Mouse (Mus musculus) heart, embryonic 11.5 days (tissue): ENCODE data around the gene S100a9. TPM values are rescaled to one million over a fixed set of nuclear protein-coding genes. Genes with fewer than 3 reads are reported as not detected.

Source experiments
- ATAC-seq: fragments of 200-750 bp; cut with Nextera tagmentation; replicated peaks from 2 replicates; pipeline ENCODE4 v1.8.0; 2017; ENCODE audit warnings: moderate library complexity; ENCODE audit not compliant: insufficient number of reproducible peaks, low FRiP score, low TSS enrichment
- H3K27ac ChIP-seq: fragments of 300-500 bp; sonication (generic); 2 replicates; pipeline ENCODE4 v1.5.1; 2014; ENCODE audit warnings: mild to moderate bottlenecking, low read depth, low read length
- H3K27me3 ChIP-seq: fragments of 300-500 bp; sonication (generic); 2 replicates; pipeline ENCODE4 v1.6.1; 2014; ENCODE audit warnings: mild to moderate bottlenecking, low read length, mixed read lengths; ENCODE audit not compliant: control insufficient read depth, insufficient read depth
- H3K36me3 ChIP-seq: fragments of 300-500 bp; sonication (generic); 2 replicates; pipeline ENCODE4 v1.6.1; 2014; ENCODE audit warnings: mild to moderate bottlenecking, low read length, moderate library complexity, mixed read lengths; ENCODE audit not compliant: control insufficient read depth, insufficient read depth
- H3K4me1 ChIP-seq: fragments of 300-500 bp; sonication (generic); 2 replicates; pipeline ENCODE4 v1.6.1; 2014; ENCODE audit warnings: low read length; ENCODE audit not compliant: control insufficient read depth, insufficient read depth
- H3K4me2 ChIP-seq: fragments of 300-500 bp; sonication (generic); 2 replicates; pipeline ENCODE4 v1.6.1; 2014; ENCODE audit warnings: mild to moderate bottlenecking, moderate library complexity
- H3K4me3 ChIP-seq: fragments of 300-500 bp; sonication (generic); 2 replicates; pipeline ENCODE4 v1.5.1; 2014; ENCODE audit warnings: low read depth, low read length
- H3K9ac ChIP-seq: fragments of 300-500 bp; sonication (generic); 2 replicates; pipeline ENCODE4 v1.6.1; 2014; ENCODE audit warnings: mild to moderate bottlenecking, low read depth, low read length, moderate library complexity
- H3K9me3 ChIP-seq: fragments of 300-500 bp; sonication (generic); replicated peaks from 2 replicates; pipeline ENCODE4 v1.6.1; 2016; ENCODE audit warnings: low read length; ENCODE audit not compliant: control insufficient read depth
- WGBS: fragments of 180-500 bp; shearing (Covaris S2); extraction: QIAGEN DNeasy Blood & Tissue Kit; methylation state at CpG from one replicate; pipeline ENCODE4 v1.1.7; 2014; ENCODE audit not compliant: insufficient replicate concordance; 5-methylcytosine and 5-hydroxymethylcytosine counted together
- polyA plus RNA-seq: library from polyadenylated mRNA; unstranded; fragments of >200 nt; fragmentation: Nextera tagmentation; extraction: Ambion mirVana; gene quantifications from 2 replicates; pipeline ENCODE4 v1.2.1, GENCODE M21; 2014

The S100a9 gene
- 1.3 and 6.2 TPM in 2 replicates for polyA plus RNA-seq

DNA sequence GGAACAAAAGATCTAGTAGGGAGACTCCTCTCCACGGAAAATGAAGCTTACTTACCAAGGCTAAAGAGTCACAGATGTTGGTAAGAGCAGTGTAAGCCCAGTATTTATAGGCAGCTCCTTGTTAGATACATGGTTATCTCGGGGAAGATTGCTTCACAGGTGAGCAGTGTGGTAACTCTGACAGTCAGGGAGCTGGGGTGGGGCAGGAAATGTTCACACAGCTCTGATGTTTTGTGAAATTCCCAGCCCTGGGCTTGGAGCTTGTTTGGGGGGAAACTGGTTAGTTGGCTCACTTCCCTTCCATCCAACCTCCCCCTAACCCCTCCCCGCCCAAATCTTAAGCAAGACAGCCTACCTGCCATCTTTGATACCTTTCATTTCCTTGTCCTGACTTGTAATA, at the start of gene S100a9:
Gene S100a9 (minus strand): TSS at position 109 of the 400 bp plus-strand sequence.
- Histone ChIP-seq H3K4me2 (no peak within 1 kb of the TSS), H3K9me3 (no peaks in the 10 kb centered on the region), H3K4me1 (no peaks in the 10 kb centered on the region), H3K9ac (no peak within 1 kb of the TSS), H3K27ac (no peak within 1 kb of the TSS), H3K36me3 (no peaks in the 10 kb centered on the region), H3K4me3 (no peak within 1 kb of the TSS), H3K27me3 (no peaks in the 10 kb centered on the region)
- WGBS, result 61% methylated on average over 3 of the region's 3 CpGs
- ATAC-seq, result no peak

DNA sequence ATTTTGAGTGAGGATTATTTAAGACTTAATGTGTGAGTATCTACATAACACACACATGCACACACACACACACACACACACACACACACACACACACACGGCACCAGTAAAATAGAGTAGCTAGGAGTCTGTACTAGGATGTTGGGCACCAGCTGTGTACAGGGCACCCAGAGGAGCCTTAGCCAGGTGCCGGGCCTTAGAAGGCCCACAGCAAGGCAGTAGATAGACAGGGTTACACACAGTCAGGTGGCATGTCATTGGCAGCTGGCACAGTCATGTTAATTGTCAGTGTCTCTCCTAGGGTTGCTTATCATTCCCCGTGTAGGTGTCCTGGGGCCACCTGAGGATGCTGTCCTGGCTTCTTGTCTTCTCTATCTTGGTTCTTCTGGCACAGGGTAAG, 31.1 kb upstream of the S100a9 start, which contains the start of gene Pglyrp4:
Gene Pglyrp4 (plus strand): TSS at position 301 of the 400 bp plus-strand sequence.
- WGBS, result 76% methylated on average over 3 of the region's 3 CpGs
- H3K4me3 ChIP-seq, result no peak within 1 kb of the TSS
- H3K27ac ChIP-seq, result no peak within 1 kb of the TSS
- ATAC-seq, result no peak
- H3K4me2 ChIP-seq, result no peak within 1 kb of the TSS
- no peaks in the 10 kb centered on the region for H3K36me3 ChIP-seq
- H3K4me1 ChIP-seq, result no peaks in the 10 kb centered on the region
- H3K9ac ChIP-seq, result no peak within 1 kb of the TSS
- H3K27me3 ChIP-seq, result no peaks in the 10 kb centered on the region
- no peaks in the 10 kb centered on the region for H3K9me3 ChIP-seq

DNA sequence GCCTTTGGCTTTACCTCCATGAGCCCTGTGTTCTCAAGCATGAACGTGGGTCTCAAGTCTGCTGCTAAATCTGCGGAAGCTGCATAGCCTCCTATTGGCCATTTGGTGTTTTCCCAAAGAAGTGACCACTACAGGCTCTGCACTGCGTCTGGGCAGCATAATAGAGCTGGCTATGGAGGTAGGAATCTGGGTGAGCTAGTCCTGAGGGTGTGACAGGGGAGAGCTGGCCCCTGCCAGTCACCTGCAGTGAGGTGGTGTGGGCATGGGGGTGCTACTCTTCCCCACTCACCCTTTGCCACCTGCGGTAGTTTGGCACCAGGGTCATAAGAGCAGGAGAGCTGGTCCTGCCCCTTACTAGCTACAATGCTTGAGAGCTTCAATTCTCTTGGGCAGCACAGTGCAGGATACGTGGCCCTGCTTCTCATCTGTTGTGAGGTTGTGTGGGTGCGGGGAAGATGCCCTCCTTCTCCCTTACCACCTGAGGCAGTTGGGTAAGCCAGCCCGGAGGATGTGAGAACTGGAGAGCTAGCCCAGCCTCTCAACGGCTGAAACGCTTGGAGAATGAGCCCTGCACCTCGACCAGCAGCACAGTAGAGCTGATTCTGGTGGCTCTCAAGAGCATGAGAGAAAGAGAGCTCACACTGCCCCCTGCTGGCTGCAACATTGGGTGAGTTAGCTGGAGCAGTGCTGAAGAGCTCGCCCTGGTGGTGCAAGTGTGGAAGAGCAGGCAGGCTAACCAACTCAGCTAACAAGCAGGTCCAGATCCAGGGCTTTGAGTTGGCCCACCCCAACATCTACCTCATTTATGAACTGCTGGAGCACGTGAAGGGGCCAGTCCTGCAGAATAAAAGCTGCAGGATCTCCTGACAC, 14.3 kb upstream of the S100a9 start:
- 40% methylated on average over 12 of the region's 12 CpGs for WGBS
- H3K36me3 ChIP-seq, result no peaks in the 10 kb centered on the region
- H3K4me1 ChIP-seq, result no peaks in the 10 kb centered on the region
- H3K9ac ChIP-seq, result no peak overlapping the region
- no peak overlapping the region for H3K4me3 ChIP-seq
- H3K27ac ChIP-seq, result no peak overlapping the region
- H3K27me3 ChIP-seq, result 0 out of 2 replicates have a peak, but pooled peaks cover 2% of the 10 kb centered on the region
- ATAC-seq, result peak; percentile 26; the same call in 1 of the 2 replicates
- H3K4me2 ChIP-seq, result no peak overlapping the region
- no peaks in the 10 kb centered on the region for H3K9me3 ChIP-seq

DNA sequence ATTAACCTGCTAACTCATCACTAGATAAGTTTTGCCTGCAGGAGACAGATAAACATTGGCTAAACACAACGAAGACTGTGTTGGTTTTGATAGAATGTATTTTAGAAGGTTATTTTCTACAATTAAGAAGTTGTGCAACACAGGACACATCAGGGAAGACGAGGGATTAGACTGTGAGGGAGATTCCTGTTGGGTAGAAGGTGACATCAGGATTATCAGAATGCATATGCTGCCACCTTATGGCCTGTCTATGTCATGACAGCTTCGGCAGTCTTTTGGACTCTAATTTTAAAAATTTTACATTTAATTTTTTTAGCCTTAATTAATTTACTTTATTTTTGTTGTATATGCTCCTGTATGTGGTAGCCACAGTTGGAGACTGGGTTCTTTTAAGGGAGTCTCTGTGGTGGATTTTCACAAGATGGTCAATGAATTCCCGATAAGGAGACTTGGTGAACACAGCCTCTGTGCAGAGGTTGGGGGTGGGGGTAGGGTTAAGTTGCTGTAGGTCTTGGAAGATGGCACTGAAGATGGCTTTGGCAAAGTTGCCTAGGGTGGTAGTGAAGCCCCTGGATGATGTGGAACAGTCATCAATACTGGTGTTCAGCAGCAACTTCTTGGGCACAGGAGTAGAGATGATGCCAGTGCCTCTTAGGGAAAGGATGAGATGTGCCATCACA, 13.1 kb upstream of the S100a9 start:
- ATAC-seq, result no peak
- Histone ChIP-seq H3K4me2 (no peak overlapping the region), H3K36me3 (no peaks in the 10 kb centered on the region), H3K9ac (no peak overlapping the region), H3K9me3 (no peaks in the 10 kb centered on the region), H3K27ac (no peak overlapping the region), H3K27me3 (0 out of 2 replicates have a peak, but pooled peaks cover 2% of the 10 kb centered on the region), H3K4me1 (no peaks in the 10 kb centered on the region), H3K4me3 (no peak overlapping the region)
- WGBS, result 22% methylated on average over 4 of the region's 4 CpGs

DNA sequence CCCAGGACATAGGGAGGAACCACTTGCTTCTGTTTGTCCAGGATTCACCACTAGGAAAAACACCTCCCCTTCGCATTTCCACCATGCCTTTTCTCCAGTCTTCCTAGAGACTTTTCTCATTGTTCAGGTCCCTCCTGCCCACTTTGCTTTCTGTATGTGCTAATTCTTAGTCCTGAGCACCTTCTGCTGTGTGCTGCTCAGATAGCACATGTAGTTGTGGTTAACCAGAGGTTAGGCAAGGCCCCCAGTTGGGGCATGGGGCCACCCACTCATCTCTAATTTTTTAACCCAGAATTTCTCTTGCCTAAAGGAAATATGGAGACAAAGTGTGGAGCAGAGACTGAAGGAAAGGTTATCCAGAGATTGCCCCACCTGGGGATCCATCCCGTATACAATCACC, 6.7 kb upstream of the S100a9 start:
- ATAC-seq, result no peak

DNA sequence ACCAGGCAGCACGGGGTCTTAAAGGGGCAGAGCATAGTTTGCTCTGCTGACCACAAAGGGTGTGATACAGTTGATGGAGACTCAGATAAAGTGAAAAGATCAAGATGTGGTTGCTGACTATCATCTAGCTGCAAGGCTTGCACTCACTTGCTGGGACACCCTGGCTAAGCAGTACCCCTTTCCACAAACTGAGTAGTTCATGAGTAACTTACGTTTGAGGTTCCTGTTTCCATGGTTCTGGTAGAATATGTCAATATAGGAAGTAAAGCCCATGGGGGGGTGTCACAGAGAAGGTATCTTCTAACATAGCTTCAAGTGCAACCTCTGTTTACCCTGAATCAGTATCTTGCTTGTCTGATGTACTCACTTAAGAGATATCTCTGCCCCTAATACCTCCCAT, 2.0 kb downstream of the S100a9 start:
- H3K9ac ChIP-seq, result no peak overlapping the region
- H3K36me3 ChIP-seq, result no peaks in the 10 kb centered on the region
- no peak for ATAC-seq
- no peaks in the 10 kb centered on the region for H3K4me1 ChIP-seq
- no peaks in the 10 kb centered on the region for H3K27me3 ChIP-seq
- no peak overlapping the region for H3K4me2 ChIP-seq
- no peaks in the 10 kb centered on the region for H3K9me3 ChIP-seq
- no peak overlapping the region for H3K27ac ChIP-seq
- WGBS, result 59% methylated on average over 2 of the region's 2 CpGs
- no peak overlapping the region for H3K4me3 ChIP-seq

More for the DNA sequence above, 6.7 kb upstream of the S100a9 start:
- H3K4me2 ChIP-seq, result no peak overlapping the region
- no peak overlapping the region for H3K9ac ChIP-seq
- H3K36me3 ChIP-seq, result no peaks in the 10 kb centered on the region
- H3K4me3 ChIP-seq, result no peak overlapping the region
- 73% methylated on average over 2 of the region's 2 CpGs for WGBS
- no peaks in the 10 kb centered on the region for H3K9me3 ChIP-seq
- no peak overlapping the region for H3K27ac ChIP-seq
- no peaks in the 10 kb centered on the region for H3K4me1 ChIP-seq
- no peaks in the 10 kb centered on the region for H3K27me3 ChIP-seq

DNA sequence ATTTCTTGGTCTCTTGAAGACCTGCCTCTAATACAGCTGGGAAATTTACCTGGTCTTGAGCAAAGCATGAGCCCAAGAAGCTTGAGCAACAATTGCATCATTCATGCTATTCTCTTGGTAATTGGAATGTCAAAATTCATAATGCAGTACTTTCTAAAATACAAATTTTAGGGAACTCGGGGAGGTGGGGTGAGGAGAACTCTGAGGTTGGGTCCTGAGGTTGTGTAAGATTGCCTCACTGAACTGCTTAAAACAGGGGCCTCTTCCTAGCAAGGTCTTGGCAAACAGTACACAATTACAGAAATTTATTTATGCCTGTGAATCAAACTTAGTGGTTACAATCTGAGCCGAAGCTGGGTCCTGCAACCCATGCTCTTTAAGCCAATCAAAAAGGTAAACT, 8.7 kb downstream of the S100a9 start:
- Histone ChIP-seq H3K4me3 (no peak overlapping the region), H3K27me3 (no peaks in the 10 kb centered on the region), H3K9me3 (no peaks in the 10 kb centered on the region), H3K27ac (no peak overlapping the region), H3K4me1 (no peaks in the 10 kb centered on the region), H3K4me2 (no peak overlapping the region), H3K36me3 (no peaks in the 10 kb centered on the region), H3K9ac (no peak overlapping the region)
- WGBS, result 64% methylated on average over 2 of the region's 2 CpGs
- ATAC-seq, result no peak

DNA sequence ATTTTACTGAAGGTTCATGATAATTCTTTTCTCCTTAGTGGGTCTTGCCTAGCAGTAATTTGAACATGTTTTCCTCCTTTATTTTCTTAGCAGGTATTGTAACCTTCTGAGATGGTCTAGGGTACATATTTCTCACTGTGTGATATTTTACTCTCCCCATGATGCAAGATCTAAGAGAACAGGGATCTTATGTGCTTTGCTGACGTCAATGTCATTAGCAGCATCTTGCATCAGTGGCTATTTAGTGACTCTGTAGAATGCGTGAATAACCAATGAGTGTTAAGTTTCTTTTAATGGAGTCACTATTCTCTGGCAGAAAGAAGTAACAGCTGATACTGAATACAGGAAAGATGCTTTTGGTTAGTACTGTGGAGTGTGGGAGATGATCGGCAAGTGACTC, 11.6 kb downstream of the S100a9 start:
- Histone ChIP-seq H3K4me1 (no peaks in the 10 kb centered on the region), H3K9me3 (no peaks in the 10 kb centered on the region), H3K27ac (no peak overlapping the region), H3K9ac (no peak overlapping the region), H3K36me3 (no peaks in the 10 kb centered on the region), H3K4me3 (no peak overlapping the region), H3K27me3 (no peaks in the 10 kb centered on the region), H3K4me2 (no peak overlapping the region)
- WGBS, result 81% methylated on average over 3 of the region's 3 CpGs
- ATAC-seq, result no peak
